Mouse (Mus musculus) forebrain, embryonic 13.5 days (tissue): Measurements from ENCODE around the gene Zcchc17. TPM values are rescaled to one million over a fixed set of nuclear protein-coding genes. Genes with fewer than 3 reads are reported as not detected.
A peak's percentile ranks its signal among the peaks of the same experiment; 100 is the strongest.

ENCODE experiments used
- ATAC-seq: fragments of 200-750 bp; cut with Nextera tagmentation; 2 replicates; pipeline ENCODE4 v1.8.0; 2017
- H3K27ac ChIP-seq: fragments of 300-500 bp; sonication (generic); 2 replicates; pipeline ENCODE4 v1.5.1; 2015; ENCODE audit warnings: inconsistent platforms, mild to moderate bottlenecking, moderate library complexity
- H3K27me3 ChIP-seq: fragments of 300-500 bp; sonication (generic); 2 replicates; pipeline ENCODE4 v1.6.1; 2015; ENCODE audit warnings: mild to moderate bottlenecking, inconsistent platforms
- H3K36me3 ChIP-seq: fragments of 300-500 bp; sonication (generic); 2 replicates; pipeline ENCODE4 v1.6.1; 2015; ENCODE audit warnings: mild to moderate bottlenecking, inconsistent platforms; ENCODE audit not compliant: poor library complexity, severe bottlenecking
- H3K4me1 ChIP-seq: fragments of 300-500 bp; sonication (generic); 2 replicates; pipeline ENCODE4 v1.6.1; 2015; ENCODE audit warnings: inconsistent platforms
- H3K4me2 ChIP-seq: fragments of 300-500 bp; sonication (generic); 2 replicates; pipeline ENCODE4 v1.6.1; 2015; ENCODE audit warnings: inconsistent platforms, mild to moderate bottlenecking, moderate library complexity
- H3K4me3 ChIP-seq: fragments of 300-500 bp; sonication (generic); 2 replicates; pipeline ENCODE4 v1.5.1; 2015; ENCODE audit warnings: mild to moderate bottlenecking, inconsistent platforms
- H3K9ac ChIP-seq: fragments of 300-500 bp; sonication (generic); 2 replicates; pipeline ENCODE4 v1.6.1; 2015; ENCODE audit warnings: mild to moderate bottlenecking, inconsistent platforms
- H3K9me3 ChIP-seq: fragments of 300-500 bp; sonication (generic); replicated peaks from 2 replicates; pipeline ENCODE4 v1.6.1; 2016; ENCODE audit warnings: inconsistent platforms
- WGBS: fragments of 180-500 bp; shearing (Covaris S2); methylation state at CpG from one replicate; pipeline ENCODE4 v1.1.7; 2015; 5-methylcytosine and 5-hydroxymethylcytosine counted together
- polyA plus RNA-seq: library from polyadenylated mRNA; unstranded; fragments of >200 nt; fragmentation: Nextera tagmentation; extraction: Ambion mirVana; gene quantifications from 2 replicates; pipeline ENCODE4 v1.2.1, GENCODE M21; 2015

The Zcchc17 gene
- polyA plus RNA-seq: 84.6 and 90.5 TPM in 2 replicates

GRCm38 (mm10) chr4:130359486-130360237 is at the start of gene Zcchc17, which contains the start of gene Snrnp40:
Gene Zcchc17, minus strand, starts transcription at chr4:130359943.
Gene Snrnp40, plus strand, starts transcription at chr4:130360132.
- Histone ChIP-seq H3K9me3 (no peaks in the 10 kb centered on the region), H3K4me2 (peak within 1 kb of the TSS; percentile 86), H3K4me1 (peaks cover 24% of the 10 kb centered on the region), H3K36me3 (peaks cover 27% of the 10 kb centered on the region), H3K27me3 (no peaks in the 10 kb centered on the region), H3K27ac (peak within 1 kb of the TSS; percentile 79), H3K9ac (peak within 1 kb of the TSS; percentile 92), H3K4me3 (peak within 1 kb of the TSS; percentile 75)
- peak; percentile 100 for ATAC-seq
- under 1% methylated on average over 49 of the region's 49 CpGs for WGBS

- Histone ChIP-seq H3K27me3 (no peaks in the 10 kb centered on the region), H3K9me3 (no peaks in the 10 kb centered on the region), H3K4me1 (no peaks in the 10 kb centered on the region), H3K36me3 (peaks cover 43% of the 10 kb centered on the region), H3K4me2 (no peak overlapping the region), H3K9ac (no peak overlapping the region), H3K27ac (no peak overlapping the region), H3K4me3 (no peak overlapping the region)
- 68% methylated on average over 3 of the region's 3 CpGs for WGBS
- ATAC-seq: no peak
Observed at GRCm38 (mm10) chr4:130391265-130391664, 31.5 kb upstream of the Zcchc17 start.

GRCm38 (mm10) chr4:130389927-130390326 is 30.2 kb upstream of the Zcchc17 start:
- ATAC-seq: no peak
- Histone ChIP-seq H3K9me3 (no peaks in the 10 kb centered on the region), H3K4me1 (no peaks in the 10 kb centered on the region), H3K9ac (no peak overlapping the region), H3K4me3 (no peak overlapping the region), H3K27me3 (no peaks in the 10 kb centered on the region), H3K4me2 (no peak overlapping the region), H3K36me3 (peaks cover 54% of the 10 kb centered on the region), H3K27ac (no peak overlapping the region)
- 93% methylated on average over 7 of the region's 7 CpGs for WGBS

GRCm38 (mm10) chr4:130389496-130389895 is 29.8 kb upstream of the Zcchc17 start:
- H3K9me3 ChIP-seq: no peaks in the 10 kb centered on the region
- peaks cover 58% of the 10 kb centered on the region for H3K36me3 ChIP-seq
- H3K4me2 ChIP-seq: no peak overlapping the region
- H3K4me1 ChIP-seq: no peaks in the 10 kb centered on the region
- H3K27ac ChIP-seq: no peak overlapping the region
- no peak overlapping the region for H3K9ac ChIP-seq
- no peak overlapping the region for H3K4me3 ChIP-seq
- ATAC-seq: no peak
- H3K27me3 ChIP-seq: no peaks in the 10 kb centered on the region
- WGBS: 90% methylated on average over 6 of the region's 6 CpGs

GRCm38 (mm10) chr4:130387256-130387655 is 27.5 kb upstream of the Zcchc17 start:
- Histone ChIP-seq H3K27ac (no peak overlapping the region), H3K9ac (no peak overlapping the region), H3K27me3 (no peaks in the 10 kb centered on the region), H3K9me3 (no peaks in the 10 kb centered on the region), H3K36me3 (peaks cover 80% of the 10 kb centered on the region), H3K4me3 (no peak overlapping the region), H3K4me1 (no peaks in the 10 kb centered on the region), H3K4me2 (no peak overlapping the region)
- 89% methylated on average over 3 of the region's 3 CpGs for WGBS
- ATAC-seq: no peak

- 86% methylated on average over 2 of the region's 2 CpGs for WGBS
- Histone ChIP-seq H3K27ac (no peak overlapping the region), H3K4me1 (no peaks in the 10 kb centered on the region), H3K9me3 (no peaks in the 10 kb centered on the region), H3K9ac (no peak overlapping the region), H3K4me3 (no peak overlapping the region), H3K36me3 (peaks cover 95% of the 10 kb centered on the region), H3K27me3 (no peaks in the 10 kb centered on the region), H3K4me2 (no peak overlapping the region)
- ATAC-seq: no peak
Observed at GRCm38 (mm10) chr4:130380418-130380817, 20.7 kb upstream of the Zcchc17 start.

GRCm38 (mm10) chr4:130379181-130379580 is 19.4 kb upstream of the Zcchc17 start:
- no peak overlapping the region for H3K4me2 ChIP-seq
- H3K9me3 ChIP-seq: no peaks in the 10 kb centered on the region
- peaks cover 96% of the 10 kb centered on the region for H3K36me3 ChIP-seq
- no peak for ATAC-seq
- no peak overlapping the region for H3K4me3 ChIP-seq
- H3K9ac ChIP-seq: no peak overlapping the region
- WGBS: 100% methylated on average over 2 of the region's 2 CpGs
- H3K27me3 ChIP-seq: no peaks in the 10 kb centered on the region
- H3K4me1 ChIP-seq: no peaks in the 10 kb centered on the region
- H3K27ac ChIP-seq: no peak overlapping the region; the same call in 1 of the 2 replicates

- ATAC-seq: no peak
Observed at GRCm38 (mm10) chr4:130377500-130377899, 17.8 kb upstream of the Zcchc17 start.

GRCm38 (mm10) chr4:130376675-130377074 is 16.9 kb upstream of the Zcchc17 start:
- Histone ChIP-seq H3K4me1 (no peaks in the 10 kb centered on the region), H3K9ac (no peak overlapping the region), H3K4me3 (no peak overlapping the region), H3K9me3 (no peaks in the 10 kb centered on the region), H3K27me3 (no peaks in the 10 kb centered on the region), H3K27ac (no peak overlapping the region), H3K4me2 (no peak overlapping the region), H3K36me3 (peaks cover 92% of the 10 kb centered on the region)
- WGBS: 90% methylated on average over 4 of the region's 4 CpGs
- ATAC-seq: no peak

More at GRCm38 (mm10) chr4:130377500-130377899, 17.8 kb upstream of the Zcchc17 start:
- no peak overlapping the region for H3K4me3 ChIP-seq
- WGBS: 84% methylated on average over 4 of the region's 4 CpGs
- H3K4me1 ChIP-seq: no peaks in the 10 kb centered on the region
- no peak overlapping the region for H3K27ac ChIP-seq
- H3K4me2 ChIP-seq: no peak overlapping the region
- no peak overlapping the region for H3K9ac ChIP-seq
- H3K36me3 ChIP-seq: peaks cover 95% of the 10 kb centered on the region
- H3K27me3 ChIP-seq: no peaks in the 10 kb centered on the region
- H3K9me3 ChIP-seq: no peaks in the 10 kb centered on the region

GRCm38 (mm10) chr4:130360238-130360590 is 471 bp upstream of the Zcchc17 start:
- Histone ChIP-seq H3K4me1 (peaks cover 24% of the 10 kb centered on the region), H3K9me3 (no peaks in the 10 kb centered on the region), H3K36me3 (peaks cover 32% of the 10 kb centered on the region), H3K4me2 (peak overlapping the region; percentile 70), H3K27me3 (no peaks in the 10 kb centered on the region), H3K9ac (peak overlapping the region; percentile 89), H3K27ac (peak overlapping the region; percentile 52; the same call in 1 of the 2 replicates), H3K4me3 (peak overlapping the region; percentile 75)
- no peak for ATAC-seq
- WGBS: under 1% methylated on average over 19 of the region's 19 CpGs

- H3K4me2 ChIP-seq: no peak overlapping the region
- peaks cover 26% of the 10 kb centered on the region for H3K36me3 ChIP-seq
- H3K4me3 ChIP-seq: no peak overlapping the region
- peaks cover 24% of the 10 kb centered on the region for H3K4me1 ChIP-seq
- ATAC-seq: no peak
- H3K9me3 ChIP-seq: no peaks in the 10 kb centered on the region
- H3K27ac ChIP-seq: no peak overlapping the region
- H3K27me3 ChIP-seq: no peaks in the 10 kb centered on the region
- H3K9ac ChIP-seq: no peak overlapping the region
Observed at GRCm38 (mm10) chr4:130357946-130358345, 1.8 kb downstream of the Zcchc17 start.

GRCm38 (mm10) chr4:130352588-130352987 is 7.2 kb downstream of the Zcchc17 start:
- H3K27me3 ChIP-seq: no peaks in the 10 kb centered on the region
- no peak overlapping the region for H3K4me3 ChIP-seq
- WGBS: 91% methylated on average over 7 of the region's 7 CpGs

More at GRCm38 (mm10) chr4:130352588-130352987, 7.2 kb downstream of the Zcchc17 start:
- H3K4me1 ChIP-seq: no peaks in the 10 kb centered on the region
- no peak overlapping the region for H3K27ac ChIP-seq
- no peak for ATAC-seq
- no peak overlapping the region for H3K4me2 ChIP-seq
- H3K36me3 ChIP-seq: peaks cover 73% of the 10 kb centered on the region
- H3K9me3 ChIP-seq: no peaks in the 10 kb centered on the region
- H3K9ac ChIP-seq: no peak overlapping the region
